Mouse (Mus musculus) kidney, postnatal 10 days (tissue): Measurements from ENCODE around the gene Isoc2b.
A peak's percentile ranks its signal among the peaks of the same experiment; 100 is the strongest.
"Not testable (repeated sequence)": the region's sequence is repeated elsewhere in the genome, so short reads cannot be mapped to it uniquely, and the experiment has no call there.

Source experiments
- DNase-seq: peaks from one replicate; pipeline ENCODE4 v3.0.0; 2021; ENCODE audit warnings: mixed read lengths

The Isoc2b gene

DNA sequence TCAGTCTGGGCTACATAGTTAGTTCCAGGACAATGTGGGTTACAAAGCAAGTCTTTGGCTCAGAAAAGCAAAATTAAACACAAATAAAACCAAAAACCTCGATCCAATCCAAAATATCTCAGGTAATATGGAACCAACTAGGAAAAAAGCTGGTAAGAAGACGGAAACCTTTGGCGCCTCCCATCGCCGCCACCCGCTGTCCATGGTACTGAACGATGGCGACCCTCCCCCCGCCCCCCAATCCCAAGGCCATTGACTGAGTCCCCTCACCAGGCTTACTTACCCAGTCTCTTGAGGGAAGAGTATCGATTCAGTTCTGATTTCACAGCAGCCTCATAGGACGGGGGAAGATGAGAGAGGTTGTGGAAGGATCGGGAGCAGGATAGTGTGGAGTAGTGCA is 39.6 kb downstream of the Isoc2b start:
- DNase-seq, result no peak

DNA sequence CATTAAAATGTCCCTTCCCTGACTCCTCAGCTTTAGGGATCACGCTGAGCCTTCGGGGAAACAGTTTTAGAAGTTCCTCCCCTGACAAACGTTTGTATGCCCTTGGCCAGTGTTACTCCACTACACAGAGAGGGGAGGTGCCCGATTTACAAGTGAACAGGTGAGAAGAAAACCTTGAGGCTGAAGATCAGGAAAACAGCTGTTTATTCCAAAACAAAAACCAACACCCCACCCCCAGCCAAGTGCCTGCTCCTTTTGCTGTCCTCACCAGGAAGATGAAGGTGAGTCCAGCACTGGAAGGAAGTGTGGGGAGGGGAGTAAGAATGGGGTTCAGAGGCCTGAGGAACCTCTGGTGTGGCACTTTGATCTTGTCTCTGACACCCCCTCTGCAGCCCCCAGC is 44.7 kb downstream of the Isoc2b start:
- DNase-seq, result no peak

DNA sequence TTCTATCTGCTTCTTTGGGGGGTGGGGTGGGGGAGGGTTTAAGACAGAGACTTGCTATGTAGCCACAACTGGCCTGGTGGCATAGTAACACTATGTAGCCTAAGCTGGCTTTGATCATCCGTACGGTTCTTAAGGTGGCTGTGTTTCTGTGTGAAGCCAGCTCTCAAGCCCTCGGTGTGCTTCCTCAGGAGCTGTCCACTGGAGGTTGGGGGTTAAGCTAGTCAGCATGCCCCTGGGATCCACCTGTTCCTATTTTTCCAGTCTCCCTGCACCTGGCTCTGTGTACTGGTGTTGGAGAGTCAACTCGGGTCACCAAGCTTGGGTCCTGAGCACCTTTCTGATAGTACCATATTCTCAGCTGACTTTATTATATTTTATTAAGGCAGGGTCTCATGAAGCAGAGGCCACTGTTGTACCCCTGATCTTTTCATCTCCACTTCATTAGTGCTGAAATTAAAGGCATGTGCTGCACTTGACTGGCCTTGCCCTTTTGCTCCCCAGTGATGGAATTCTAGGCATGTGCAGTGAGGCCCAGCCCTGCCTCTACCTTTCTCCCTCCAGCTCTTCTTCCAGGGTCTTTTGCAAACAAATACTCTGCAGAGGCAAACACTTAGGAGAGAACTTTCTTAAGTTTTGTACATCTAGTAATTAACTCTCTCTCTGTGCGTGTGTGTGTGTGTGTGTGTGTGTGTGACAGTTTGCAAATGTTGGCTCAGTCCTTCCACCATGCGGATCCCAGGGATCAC is 47.7 kb downstream of the Isoc2b start:
- peak; percentile 37 for DNase-seq

DNA sequence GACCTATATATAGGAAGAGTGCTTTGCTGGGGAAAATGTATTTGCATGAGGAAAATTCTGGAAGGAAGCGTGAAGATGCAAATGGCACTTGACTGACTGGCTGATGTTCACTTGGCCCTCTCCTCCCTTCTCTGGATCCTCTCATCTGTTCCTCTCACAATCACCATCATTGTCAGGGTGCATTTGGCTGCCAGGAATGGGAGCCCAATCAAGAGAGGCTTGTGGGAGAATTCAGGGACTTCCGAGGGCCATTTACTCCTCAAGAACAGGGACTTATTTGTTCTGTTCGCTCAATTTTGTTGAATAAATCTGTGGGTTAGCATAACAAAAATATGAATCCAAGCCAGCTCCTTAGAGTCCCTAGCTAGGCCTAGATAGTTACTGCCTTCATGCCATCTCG is 48.4 kb downstream of the Isoc2b start:
- no peak for DNase-seq

GRCm38 (mm10) chr7:4820925-4821324 is 49.1 kb downstream of the Isoc2b start:
- not testable (repeated sequence) for DNase-seq

DNA sequence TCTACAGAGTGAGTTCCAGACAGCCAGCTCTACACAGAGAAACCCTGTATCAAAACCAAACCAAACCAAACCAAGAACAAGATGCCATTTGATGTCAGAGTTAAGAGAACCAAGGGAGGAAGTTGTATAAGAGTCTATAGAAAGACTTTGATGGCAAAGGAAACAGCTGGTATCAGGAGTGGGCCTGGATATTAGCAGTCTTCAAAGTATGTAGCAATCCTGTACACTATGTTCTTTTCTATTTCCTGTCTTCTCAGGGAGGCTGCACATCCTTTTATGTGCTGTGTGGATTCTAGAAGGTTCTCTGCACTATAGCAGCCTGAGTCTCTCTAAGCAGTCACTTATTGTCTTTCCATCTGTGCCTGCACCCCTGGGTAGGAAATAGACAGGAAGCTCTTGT is 53.5 kb downstream of the Isoc2b start:
- DNase-seq, result no peak

DNA sequence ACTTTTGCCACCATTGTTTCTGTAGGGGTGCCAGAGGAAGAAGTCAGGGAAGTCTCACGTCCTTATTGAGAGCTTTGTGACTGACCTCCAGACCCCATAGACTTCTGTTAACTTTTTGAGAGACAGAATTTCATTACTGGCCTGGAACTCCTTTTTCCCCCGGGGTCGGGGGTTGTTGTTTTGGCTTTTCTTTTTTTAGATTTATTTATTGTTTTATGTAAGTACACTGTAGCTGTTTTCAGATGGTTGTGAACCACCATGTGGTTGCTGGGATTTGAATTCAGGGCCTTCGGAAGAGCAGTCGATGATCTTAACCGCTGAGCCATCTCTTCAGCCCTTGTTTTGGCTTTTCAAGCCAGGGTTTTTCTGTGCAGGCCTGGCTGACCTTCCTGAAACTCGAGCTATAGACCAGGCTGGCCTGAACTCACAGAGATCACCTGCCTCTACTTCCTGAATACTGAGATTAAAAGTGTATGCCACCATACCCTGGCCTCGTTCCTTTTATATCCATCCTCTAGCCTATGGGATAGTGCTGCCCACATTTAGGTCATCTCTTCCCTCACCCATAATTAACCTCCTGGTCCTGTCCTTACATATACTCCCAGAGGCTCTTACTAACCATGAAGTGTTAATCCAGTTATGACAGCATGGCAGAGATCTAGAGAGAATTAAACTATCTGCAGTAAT is 56.8 kb downstream of the Isoc2b start:
- DNase-seq, result no peak

- peak; percentile 99 for DNase-seq
Measured at GRCm38 (mm10) chr7:4812303-4813104, 57.6 kb downstream of the Isoc2b start, which contains the start of gene Ube2s. Ube2s (minus strand) TSS chr7:4812590.

GRCm38 (mm10) chr7:4811842-4812302 is 58.2 kb downstream of the Isoc2b start:
- DNase-seq, result no peak

- DNase-seq, result not testable (repeated sequence)
Measured at GRCm38 (mm10) chr7:4811131-4811530, 58.9 kb downstream of the Isoc2b start.

GRCm38 (mm10) chr7:4806716-4807115 is 63.3 kb downstream of the Isoc2b start:
- DNase-seq, result peak; percentile 47

DNA sequence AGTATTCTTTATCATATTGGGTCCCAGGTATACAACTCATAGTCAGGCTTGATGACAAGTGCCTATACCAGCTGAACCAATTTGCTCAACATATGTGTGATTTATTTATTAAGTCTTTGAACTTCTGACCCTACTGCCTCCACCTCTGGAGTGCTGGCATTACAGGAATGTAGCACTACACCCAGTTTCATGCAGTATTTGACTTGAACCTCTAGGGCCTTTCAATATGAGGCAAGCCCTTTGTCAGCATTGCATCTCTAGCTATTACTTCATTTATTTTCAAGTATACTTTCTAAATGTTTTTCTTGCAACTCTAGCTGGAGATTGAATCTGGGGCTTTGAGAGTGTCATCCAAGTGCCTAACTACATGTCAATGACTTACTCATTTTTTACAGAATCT is 67.8 kb downstream of the Isoc2b start:
- DNase-seq, result no peak

- DNase-seq, result peak; percentile 18
Measured at GRCm38 (mm10) chr7:4795767-4796433, 74.2 kb downstream of the Isoc2b start.
